Mouse (Mus musculus) embryonic facial prominence, embryonic 10.5 days (tissue): Measurements from ENCODE around the gene Cdk5rap1. TPM values are rescaled to one million over a fixed set of nuclear protein-coding genes. Genes with fewer than 3 reads are reported as not detected.

Source experiments
- polyA plus RNA-seq: library from polyadenylated mRNA; unstranded; fragments of >200 nt; fragmentation: Nextera tagmentation; extraction: Ambion mirVana; gene quantifications from 2 replicates; pipeline ENCODE4 v1.2.1, GENCODE M21; 2016

The Cdk5rap1 gene
- polyA plus RNA-seq, 1 experiment from 2014 or later, result 15.8 TPM

Other genes starting within 250 kb of the Cdk5rap1 start
- not detected in 2 replicates for gene Bpifa3, start 242.7 kb downstream of the Cdk5rap1 start, polyA plus RNA-seq
- gene Bpifa1, start 230.1 kb downstream of the Cdk5rap1 start, polyA plus RNA-seq, result not detected in 2 replicates
- gene Bpifa5, start 210.4 kb downstream of the Cdk5rap1 start, polyA plus RNA-seq, result not detected in 2 replicates
- not detected in 2 replicates for gene Bpifb1, start 182.2 kb downstream of the Cdk5rap1 start, polyA plus RNA-seq
- gene Bpifb5, start 149.3 kb downstream of the Cdk5rap1 start, polyA plus RNA-seq, result 0.20 and 0.32 TPM in 2 replicates
- gene Bpifb9a, start 115.2 kb downstream of the Cdk5rap1 start, polyA plus RNA-seq, result not detected in 2 replicates
- gene Bpifb9b, start 65.8 kb downstream of the Cdk5rap1 start, polyA plus RNA-seq, result not detected in 2 replicates
- 3.0 and 3.9 TPM in 2 replicates for gene Snta1, start 35.1 kb upstream of the Cdk5rap1 start, polyA plus RNA-seq
- 68.8 and 72.2 TPM in 2 replicates for gene Cbfa2t2, start 63.5 kb upstream of the Cdk5rap1 start, polyA plus RNA-seq
- gene 1700003F12Rik, start 174.1 kb upstream of the Cdk5rap1 start, polyA plus RNA-seq, result 1.3 and 2.9 TPM in 2 replicates
- gene Actl10, start 178.8 kb upstream of the Cdk5rap1 start, polyA plus RNA-seq, result 0.19 and 0.33 TPM in 2 replicates
- gene Necab3, start 185.9 kb upstream of the Cdk5rap1 start, polyA plus RNA-seq, result 3.2 and 3.6 TPM in 2 replicates
- 25.2 and 26.0 TPM in 2 replicates for gene E2f1, start 196.9 kb upstream of the Cdk5rap1 start, polyA plus RNA-seq
- gene Pxmp4, start 230.7 kb upstream of the Cdk5rap1 start, polyA plus RNA-seq, result 11.6 and 13.8 TPM in 2 replicates
- gene Zfp341, start 240.3 kb upstream of the Cdk5rap1 start, polyA plus RNA-seq, result 1.1 TPM in 2 replicates
- gene 4930519P11Rik, start 240.4 kb upstream of the Cdk5rap1 start, polyA plus RNA-seq, result not detected in 2 replicates